Mouse (Mus musculus): ENCODE data around the gene Slc25a45. TPM values are rescaled to one million over a fixed set of nuclear protein-coding genes. Genes with fewer than 3 reads are reported as not detected.
A peak's percentile ranks its signal among the peaks of the same experiment; 100 is the strongest.

Slc25a45 gene
- polyA plus RNA-seq, 1 experiment from 2014 or later: 2.6 TPM

DNA sequence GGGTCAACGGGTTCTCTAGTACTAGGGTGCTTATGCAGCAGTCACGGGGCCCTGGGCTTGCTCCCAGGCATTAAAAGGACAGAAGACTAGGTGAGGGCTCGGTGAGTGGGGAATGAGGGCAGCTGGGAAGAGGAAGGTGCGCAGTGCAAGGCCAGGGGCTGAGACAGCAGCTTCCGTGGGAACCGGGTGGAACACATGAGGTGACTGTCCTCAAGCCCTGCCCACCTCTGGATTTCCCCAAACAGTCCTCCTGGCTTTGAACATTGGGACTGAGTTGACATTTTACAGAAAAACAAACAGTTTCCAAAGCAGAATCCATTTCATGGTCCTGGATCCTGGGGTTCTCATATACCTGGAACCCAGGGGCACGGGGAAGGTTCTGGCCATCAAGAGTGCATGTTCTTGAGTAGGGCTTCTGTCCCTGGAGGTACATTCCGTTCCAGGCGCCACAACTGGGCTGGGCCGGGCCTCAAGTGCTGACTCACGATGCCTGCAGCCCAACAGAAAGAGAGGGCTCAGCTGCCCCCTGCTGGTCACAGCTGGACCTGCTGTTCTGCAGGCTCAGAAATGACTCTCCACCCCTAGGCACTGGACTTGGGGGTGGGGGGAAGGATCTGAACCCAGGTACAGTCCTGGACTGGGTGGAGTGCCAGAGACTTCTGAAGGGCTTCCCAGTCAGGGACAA, 27.6 kb upstream of the Slc25a45 start:
- WGBS: 29% methylated on average over 11 of the region's 11 CpGs
- Histone ChIP-seq H3K9ac (0 out of 2 replicates have a peak overlapping the region, but pooled peaks have one; percentile 35), H3K27ac (peak overlapping the region; percentile 64), H3K4me3 (no peak overlapping the region), H3K27me3 (no peaks in the 10 kb centered on the region), H3K36me3 (peaks cover 22% of the 10 kb centered on the region), H3K4me1 (replicated peaks) (peaks cover 56% of the 10 kb centered on the region), H3K4me2 (peak overlapping the region; percentile 11; the same call in 1 of the 2 replicates), H3K9me3 (no peaks in the 10 kb centered on the region)
- 0 out of 2 replicates have a peak, but pooled peaks have one; percentile 3 for ATAC-seq (ENCODE audit: low FRiP score)

DNA sequence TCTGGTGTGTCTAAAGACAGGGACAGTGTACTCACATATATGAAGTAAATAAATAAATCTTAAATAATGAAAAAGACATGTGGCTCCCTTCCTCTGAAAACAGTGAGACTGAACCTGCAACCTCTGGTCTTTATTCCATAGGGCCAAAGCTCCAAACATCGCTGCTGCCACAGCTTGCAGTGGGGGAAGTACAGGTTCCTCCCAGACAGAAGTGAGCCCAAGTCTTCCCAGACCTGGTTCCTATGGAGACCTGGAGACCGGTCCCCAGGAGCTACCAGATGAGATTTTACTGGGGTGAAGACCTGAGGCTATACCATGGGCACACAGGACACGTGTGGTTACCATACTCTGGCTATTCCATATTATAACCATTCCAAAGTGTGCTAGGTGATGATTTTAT, 26.7 kb upstream of the Slc25a45 start:
- no peak overlapping the region for H3K4me3 ChIP-seq
- H3K27ac ChIP-seq: no peak overlapping the region
- peaks cover 49% of the 10 kb centered on the region for H3K4me1 ChIP-seq (replicated peaks)
- no peak overlapping the region for H3K4me2 ChIP-seq
- WGBS: 86% methylated on average over 3 of the region's 3 CpGs
- H3K36me3 ChIP-seq: peaks cover 31% of the 10 kb centered on the region
- no peaks in the 10 kb centered on the region for H3K9me3 ChIP-seq
- no peak overlapping the region for H3K9ac ChIP-seq
- H3K27me3 ChIP-seq: no peaks in the 10 kb centered on the region
- no peak for ATAC-seq (ENCODE audit: low FRiP score)

DNA sequence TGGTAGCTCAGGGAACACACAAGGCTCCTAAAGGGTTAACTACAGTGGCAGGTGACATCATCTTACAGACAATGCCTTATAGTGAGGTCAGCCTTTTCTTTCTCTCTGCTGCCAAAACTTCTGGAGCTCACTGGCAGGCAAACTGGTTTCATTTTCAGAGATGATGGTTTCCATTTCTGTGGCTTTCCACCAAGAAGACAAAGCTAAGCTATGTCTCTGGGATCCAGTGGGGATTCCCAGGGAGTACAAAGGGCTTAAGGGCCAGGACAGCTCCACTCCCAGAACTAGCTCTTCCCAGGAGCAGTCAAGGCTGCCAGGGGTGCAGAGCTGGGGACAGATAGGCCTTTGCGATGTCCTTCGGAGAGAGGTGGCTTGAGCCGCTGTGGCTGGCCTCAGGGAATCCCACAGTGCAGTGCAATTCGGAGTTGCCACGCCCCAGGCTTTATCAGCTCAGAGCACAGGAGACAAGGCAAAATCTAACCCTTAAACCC, 26.1 kb upstream of the Slc25a45 start:
- Histone ChIP-seq H3K36me3 (peaks cover 36% of the 10 kb centered on the region), H3K4me1 (replicated peaks) (peaks cover 45% of the 10 kb centered on the region), H3K4me3 (no peak overlapping the region), H3K9ac (peak overlapping the region; percentile 49), H3K27ac (no peak overlapping the region; the same call in 1 of the 2 replicates), H3K27me3 (no peaks in the 10 kb centered on the region), H3K4me2 (no peak overlapping the region), H3K9me3 (no peaks in the 10 kb centered on the region)
- 75% methylated on average over 5 of the region's 5 CpGs for WGBS
- no peak for ATAC-seq (ENCODE audit: low FRiP score)

DNA sequence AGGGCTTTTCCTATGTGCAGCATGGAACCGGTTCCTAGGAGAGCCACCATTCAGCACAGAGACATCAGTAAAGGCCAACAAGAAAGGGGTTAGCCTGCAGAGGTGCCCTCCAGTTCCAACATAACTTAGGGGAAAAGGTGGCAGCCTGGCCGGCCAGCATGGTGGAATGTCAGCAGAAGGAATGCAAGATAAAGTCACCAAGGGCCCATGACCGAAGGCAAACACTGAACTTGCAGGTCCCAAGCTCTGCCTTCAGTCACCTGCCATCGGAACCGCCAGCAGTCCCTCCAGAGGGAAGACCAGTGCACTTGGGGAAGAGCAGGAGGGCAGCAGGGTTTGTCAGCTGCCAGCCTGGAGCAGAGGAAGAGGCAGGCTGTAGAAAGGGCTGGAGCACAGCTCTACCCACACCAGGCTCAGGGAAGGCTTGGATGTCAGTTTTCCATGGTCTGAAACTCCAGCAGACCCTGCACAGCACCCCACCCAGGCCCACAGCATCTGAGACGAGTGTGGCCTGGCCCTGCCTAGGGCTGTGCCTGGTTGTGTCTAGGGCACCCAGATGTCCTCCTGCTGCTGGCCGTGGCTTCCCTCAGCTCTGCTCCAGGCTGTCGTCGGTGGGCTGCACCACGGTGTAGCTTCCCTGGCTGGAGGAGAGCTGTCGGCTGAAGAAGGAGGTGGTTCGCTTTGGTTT, 25.4 kb upstream of the Slc25a45 start:
- H3K9me3 ChIP-seq: no peaks in the 10 kb centered on the region
- no peak overlapping the region for H3K4me3 ChIP-seq
- peak overlapping the region; percentile 49 for H3K9ac ChIP-seq
- no peak for ATAC-seq (ENCODE audit: low FRiP score)
- no peak overlapping the region for H3K27ac ChIP-seq
- peaks cover 38% of the 10 kb centered on the region for H3K4me1 ChIP-seq (replicated peaks)
- no peaks in the 10 kb centered on the region for H3K27me3 ChIP-seq
- no peak overlapping the region for H3K4me2 ChIP-seq
- 91% methylated on average over 12 of the region's 12 CpGs for WGBS
- peaks cover 43% of the 10 kb centered on the region for H3K36me3 ChIP-seq

DNA sequence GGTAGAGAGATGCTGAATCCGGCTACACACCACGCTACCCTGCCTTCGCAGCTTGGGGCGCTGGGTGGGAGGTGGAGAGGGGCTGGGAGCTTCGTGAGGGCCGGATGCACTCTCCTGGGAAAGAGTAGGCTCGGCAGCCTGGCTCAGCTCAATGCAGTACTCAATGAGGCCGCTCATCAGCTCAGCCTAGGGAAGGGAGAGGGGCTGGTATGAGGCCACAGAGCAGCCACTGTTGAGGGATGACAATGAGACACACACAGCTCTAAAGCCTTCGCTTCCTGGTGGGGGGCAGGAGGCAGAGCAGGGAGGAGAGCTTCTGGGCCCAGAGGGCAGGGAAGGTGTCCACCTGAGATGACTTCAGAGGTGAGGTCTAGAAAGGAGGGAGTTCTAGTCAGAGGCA, 21.0 kb upstream of the Slc25a45 start:
- Histone ChIP-seq H3K4me3 (no peak overlapping the region), H3K27ac (no peak overlapping the region), H3K9me3 (no peaks in the 10 kb centered on the region), H3K4me1 (replicated peaks) (peaks cover 1% of the 10 kb centered on the region; the same call in 1 of the 2 replicates), H3K9ac (no peak overlapping the region; the same call in 1 of the 2 replicates), H3K36me3 (peaks cover 86% of the 10 kb centered on the region), H3K4me2 (no peak overlapping the region), H3K27me3 (no peaks in the 10 kb centered on the region)
- ATAC-seq (ENCODE audit: low FRiP score): no peak
- 83% methylated on average over 9 of the region's 9 CpGs for WGBS

DNA sequence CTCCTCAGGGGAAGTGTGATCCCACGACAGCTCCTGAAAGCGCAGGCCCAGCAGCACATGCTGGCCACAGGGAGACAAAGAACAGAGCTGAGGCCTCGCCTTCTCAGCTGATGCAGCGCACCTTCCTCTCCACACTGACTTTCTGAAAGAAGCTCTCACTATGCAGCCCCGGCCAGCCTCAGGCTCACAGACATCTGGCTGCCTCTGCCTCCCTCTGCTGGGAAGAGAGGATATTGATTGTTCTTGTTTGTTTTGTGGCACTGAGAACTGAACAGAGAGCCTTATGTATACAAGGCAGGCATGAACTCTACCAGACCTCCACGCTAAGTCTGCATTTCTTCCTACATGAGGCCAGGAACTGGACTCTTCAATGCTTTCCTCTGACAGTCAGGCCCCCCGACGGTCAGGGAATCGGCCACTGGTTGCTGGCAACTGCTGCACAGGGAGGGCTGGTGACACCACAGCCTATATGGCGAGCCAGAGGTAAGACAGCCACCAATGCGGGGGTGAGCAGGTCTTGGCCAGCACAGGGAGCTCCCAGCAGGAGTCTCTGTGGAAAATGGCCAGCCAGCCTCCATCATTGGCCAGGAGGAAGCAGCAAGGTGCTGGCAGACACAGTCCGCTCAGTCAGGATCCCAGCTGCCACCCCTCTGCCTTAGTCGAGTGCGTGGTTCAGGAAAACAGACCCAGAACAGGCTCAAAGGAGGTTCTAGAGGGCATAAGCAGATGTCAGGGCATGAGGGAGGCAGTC, 15.1 kb upstream of the Slc25a45 start:
- H3K36me3 ChIP-seq: peaks cover 99% of the 10 kb centered on the region
- H3K9ac ChIP-seq: no peak overlapping the region

DNA sequence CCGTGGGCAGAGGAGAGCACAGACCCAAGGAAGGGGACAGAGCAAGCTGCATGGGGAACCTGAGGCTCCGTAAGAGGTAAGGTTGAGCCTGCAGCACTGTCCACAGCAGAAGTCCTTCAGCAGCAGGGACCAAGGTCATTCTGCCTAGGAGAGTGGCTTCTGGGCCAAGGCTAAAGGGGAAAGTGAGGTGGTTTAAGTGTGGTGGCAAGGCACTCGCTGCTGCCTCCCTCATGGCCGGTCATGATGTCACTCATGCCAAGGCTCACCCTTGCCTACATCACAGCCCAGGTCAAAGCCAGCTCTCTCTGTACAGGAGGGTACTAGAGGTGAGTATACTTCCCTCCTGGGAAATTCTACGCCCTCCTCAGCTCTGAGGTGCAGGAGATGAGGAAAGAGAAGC, 13.8 kb upstream of the Slc25a45 start:
- H3K9ac ChIP-seq: no peak overlapping the region; the same call in 1 of the 2 replicates
- WGBS: 95% methylated on average over 5 of the region's 5 CpGs
- no peak overlapping the region for H3K4me2 ChIP-seq
- no peaks in the 10 kb centered on the region for H3K9me3 ChIP-seq
- H3K27ac ChIP-seq: no peak overlapping the region
- H3K36me3 ChIP-seq: peaks cover 99% of the 10 kb centered on the region
- H3K4me3 ChIP-seq: no peak overlapping the region
- no peaks in the 10 kb centered on the region for H3K4me1 ChIP-seq (replicated peaks)
- H3K27me3 ChIP-seq: no peaks in the 10 kb centered on the region
- no peak for ATAC-seq (ENCODE audit: low FRiP score)

More for the DNA sequence above, 15.1 kb upstream of the Slc25a45 start:
- no peaks in the 10 kb centered on the region for H3K9me3 ChIP-seq
- H3K4me1 ChIP-seq (replicated peaks): no peaks in the 10 kb centered on the region
- no peaks in the 10 kb centered on the region for H3K27me3 ChIP-seq
- ATAC-seq (ENCODE audit: low FRiP score): no peak
- 96% methylated on average over 14 of the region's 14 CpGs for WGBS
- no peak overlapping the region for H3K4me2 ChIP-seq
- H3K4me3 ChIP-seq: no peak overlapping the region
- no peak overlapping the region for H3K27ac ChIP-seq

DNA sequence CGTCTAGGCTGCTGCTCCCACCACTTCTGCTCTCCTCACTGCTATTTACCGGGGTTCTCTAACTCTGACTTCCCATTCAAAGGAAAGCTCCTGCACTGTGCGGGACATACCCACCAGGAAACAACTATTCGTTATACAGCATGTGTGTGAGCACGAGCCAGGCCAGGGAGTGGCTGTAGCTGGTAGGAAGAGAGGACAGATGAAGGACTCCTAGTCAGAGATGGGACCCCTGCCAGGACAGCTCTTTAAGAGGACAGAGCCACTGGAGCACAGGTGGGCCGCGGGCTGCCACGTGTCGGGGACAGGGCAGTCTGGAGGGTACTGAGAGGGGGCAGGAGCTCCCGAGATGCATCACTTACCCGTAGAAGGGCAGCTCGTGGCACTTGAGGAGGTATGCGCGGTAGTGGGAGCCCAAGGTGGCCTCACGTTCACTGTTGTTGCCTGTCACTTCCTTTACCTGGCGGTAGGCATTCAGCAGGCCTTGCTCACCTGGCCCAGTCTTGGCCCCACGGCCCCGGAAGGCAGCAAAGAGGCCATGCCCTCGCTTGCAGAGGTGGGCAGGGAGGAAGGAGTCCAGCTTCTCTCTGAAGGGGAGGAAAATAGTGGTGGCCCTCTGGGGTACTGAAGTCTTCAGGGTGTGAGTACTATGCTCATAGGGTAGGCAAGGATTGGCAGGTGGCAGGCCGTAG, 12.8 kb upstream of the Slc25a45 start:
- peaks cover 94% of the 10 kb centered on the region for H3K36me3 ChIP-seq
- 95% methylated on average over 20 of the region's 20 CpGs for WGBS

DNA sequence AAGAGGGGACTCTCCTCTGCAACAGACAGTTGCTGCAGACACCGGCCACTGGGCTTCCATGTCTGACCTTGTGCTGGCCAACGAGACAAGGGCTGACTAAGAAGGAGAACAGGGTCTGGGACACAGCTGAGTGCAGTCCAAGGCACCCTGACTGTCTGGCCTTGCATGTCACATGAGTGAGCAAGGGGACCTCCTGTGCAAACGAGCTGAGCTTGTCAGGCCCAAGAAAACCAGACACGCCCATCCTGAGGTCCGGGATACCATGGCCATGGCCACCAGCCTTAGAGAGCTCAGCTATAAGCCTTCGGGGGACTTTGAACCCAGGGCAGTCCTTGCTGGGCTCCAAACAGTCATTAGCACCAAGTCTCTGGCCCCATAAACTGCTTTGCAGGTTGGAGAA, 9.5 kb upstream of the Slc25a45 start:
- no peak for ATAC-seq (ENCODE audit: low FRiP score)
- no peak overlapping the region for H3K9ac ChIP-seq
- no peaks in the 10 kb centered on the region for H3K9me3 ChIP-seq
- WGBS: 87% methylated on average over 6 of the region's 6 CpGs
- no peak overlapping the region for H3K4me2 ChIP-seq
- H3K27ac ChIP-seq: no peak overlapping the region
- H3K4me1 ChIP-seq (replicated peaks): peaks cover 21% of the 10 kb centered on the region
- H3K36me3 ChIP-seq: peaks cover 76% of the 10 kb centered on the region
- no peak overlapping the region for H3K4me3 ChIP-seq
- no peaks in the 10 kb centered on the region for H3K27me3 ChIP-seq

More for the DNA sequence above, 12.8 kb upstream of the Slc25a45 start:
- H3K4me2 ChIP-seq: no peak overlapping the region
- no peaks in the 10 kb centered on the region for H3K9me3 ChIP-seq
- no peak for ATAC-seq (ENCODE audit: low FRiP score)
- H3K4me3 ChIP-seq: no peak overlapping the region
- H3K27ac ChIP-seq: no peak overlapping the region
- H3K9ac ChIP-seq: no peak overlapping the region
- no peaks in the 10 kb centered on the region for H3K4me1 ChIP-seq (replicated peaks)
- H3K27me3 ChIP-seq: no peaks in the 10 kb centered on the region

DNA sequence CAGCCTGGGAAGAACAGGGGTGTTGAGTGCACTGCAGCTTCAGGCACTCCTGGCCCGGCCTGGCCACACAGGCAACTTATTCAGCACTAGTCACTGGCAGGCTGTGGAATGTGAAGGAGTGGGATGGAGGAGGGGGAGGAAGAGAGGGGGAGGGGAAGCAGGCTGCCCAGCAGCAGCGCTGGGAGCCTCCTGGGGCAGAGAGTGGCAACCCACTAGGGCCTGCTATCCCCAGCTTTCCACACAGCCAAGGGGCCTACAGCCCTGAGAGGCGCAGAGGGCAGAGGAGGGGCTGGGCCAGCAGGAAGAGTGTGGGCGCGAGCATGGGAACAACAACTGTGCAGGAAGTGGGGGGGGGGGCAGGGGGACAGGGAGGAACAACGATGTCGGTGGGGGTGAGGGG, 6.3 kb upstream of the Slc25a45 start:
- WGBS: 10% methylated on average over 6 of the region's 7 CpGs
- peaks cover 45% of the 10 kb centered on the region for H3K4me1 ChIP-seq (replicated peaks)
- peak; percentile 17; the same call in 1 of the 2 replicates for ATAC-seq (ENCODE audit: low FRiP score)
- no peaks in the 10 kb centered on the region for H3K9me3 ChIP-seq
- peak overlapping the region; percentile 53 for H3K9ac ChIP-seq
- H3K4me3 ChIP-seq: no peak overlapping the region
- H3K27ac ChIP-seq: peak overlapping the region; percentile 76
- peak overlapping the region; percentile 16; the same call in 1 of the 2 replicates for H3K4me2 ChIP-seq
- no peaks in the 10 kb centered on the region for H3K27me3 ChIP-seq
- peaks cover 44% of the 10 kb centered on the region for H3K36me3 ChIP-seq

DNA sequence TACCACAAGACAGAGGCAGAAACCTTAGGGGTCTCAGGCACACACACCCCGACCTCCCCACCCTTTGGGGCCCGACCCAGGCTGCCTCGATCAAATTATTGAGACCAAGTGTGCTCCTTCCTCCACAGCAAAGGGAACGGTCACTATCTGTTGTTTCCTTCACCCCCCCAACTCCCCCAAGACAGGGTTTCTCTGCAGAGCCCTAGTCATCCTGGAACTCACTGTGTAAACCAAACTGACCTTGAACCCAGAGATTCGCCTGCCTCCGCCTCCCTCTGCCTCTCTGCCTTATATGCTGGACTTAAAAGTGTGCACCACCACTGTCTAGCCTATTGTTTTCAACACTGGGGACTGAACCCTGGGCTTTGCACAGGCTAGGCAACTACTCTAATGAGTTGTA, 5.9 kb upstream of the Slc25a45 start:
- H3K4me1 ChIP-seq (replicated peaks): peaks cover 45% of the 10 kb centered on the region
- 60% methylated on average over 6 of the region's 6 CpGs for WGBS
- ATAC-seq (ENCODE audit: low FRiP score): no peak
- peak overlapping the region; percentile 53 for H3K9ac ChIP-seq
- peaks cover 40% of the 10 kb centered on the region for H3K36me3 ChIP-seq
- H3K27ac ChIP-seq: peak overlapping the region; percentile 76; the same call in 1 of the 2 replicates
- H3K27me3 ChIP-seq: no peaks in the 10 kb centered on the region
- H3K4me2 ChIP-seq: 0 out of 2 replicates have a peak overlapping the region, but pooled peaks have one; percentile 16
- H3K9me3 ChIP-seq: no peaks in the 10 kb centered on the region
- no peak overlapping the region for H3K4me3 ChIP-seq
